Mouse (Mus musculus) midbrain, embryonic 15.5 days (tissue): ENCODE measurements around the gene Hist1h2bp. TPM values are rescaled to one million over a fixed set of nuclear protein-coding genes. Genes with fewer than 3 reads are reported as not detected.
"Not testable (repeated sequence)": the region's sequence is repeated elsewhere in the genome, so short reads cannot be mapped to it uniquely, and the experiment has no call there.

Experiments used
- ATAC-seq: fragments of 200-750 bp; cut with Nextera tagmentation; replicated peaks from 2 replicates; pipeline ENCODE4 v1.8.0; 2017; ENCODE audit warnings: moderate TSS enrichment
- H3K27ac ChIP-seq: fragments of 300-500 bp; sonication (generic); 2 replicates; pipeline ENCODE4 v1.5.1; 2015; ENCODE audit warnings: mild to moderate bottlenecking, inconsistent platforms
- H3K27me3 ChIP-seq: fragments of 300-500 bp; sonication (generic); replicated peaks from 2 replicates; pipeline ENCODE4 v1.6.1; 2015; ENCODE audit warnings: inconsistent platforms
- H3K36me3 ChIP-seq: fragments of 300-500 bp; sonication (generic); replicated peaks from 2 replicates; pipeline ENCODE4 v1.6.1; 2015; ENCODE audit warnings: inconsistent platforms
- H3K4me1 ChIP-seq: fragments of 300-500 bp; sonication (generic); 2 replicates; pipeline ENCODE4 v1.6.1; 2015; ENCODE audit warnings: inconsistent platforms
- H3K4me2 ChIP-seq: fragments of 300-500 bp; sonication (generic); 2 replicates; pipeline ENCODE4 v1.6.1; 2015; ENCODE audit warnings: inconsistent platforms, mild to moderate bottlenecking, moderate library complexity
- H3K4me3 ChIP-seq: fragments of 300-500 bp; sonication (generic); 2 replicates; pipeline ENCODE4 v1.5.1; 2015; ENCODE audit warnings: mild to moderate bottlenecking, inconsistent platforms
- H3K9ac ChIP-seq: fragments of 300-500 bp; sonication (generic); 2 replicates; pipeline ENCODE4 v1.6.1; 2015; ENCODE audit warnings: mild to moderate bottlenecking, inconsistent platforms
- H3K9me3 ChIP-seq: fragments of 300-500 bp; sonication (generic); 2 replicates; pipeline ENCODE4 v1.6.1; 2016; ENCODE audit warnings: inconsistent platforms
- WGBS: fragments of 180-500 bp; shearing (Covaris S2); methylation state at CpG from one replicate; pipeline ENCODE4 v1.1.7; 2015; ENCODE audit warnings: mixed read lengths; 5-methylcytosine and 5-hydroxymethylcytosine counted together
- polyA plus RNA-seq: library from polyadenylated mRNA; unstranded; fragments of >200 nt; fragmentation: Nextera tagmentation; extraction: Ambion mirVana; gene quantifications from 2 replicates; pipeline ENCODE4 v1.2.1, GENCODE M21; 2015

Gene Hist1h2bp
- polyA plus RNA-seq, 1 experiment from 2014 or later = 0.31 TPM

DNA sequence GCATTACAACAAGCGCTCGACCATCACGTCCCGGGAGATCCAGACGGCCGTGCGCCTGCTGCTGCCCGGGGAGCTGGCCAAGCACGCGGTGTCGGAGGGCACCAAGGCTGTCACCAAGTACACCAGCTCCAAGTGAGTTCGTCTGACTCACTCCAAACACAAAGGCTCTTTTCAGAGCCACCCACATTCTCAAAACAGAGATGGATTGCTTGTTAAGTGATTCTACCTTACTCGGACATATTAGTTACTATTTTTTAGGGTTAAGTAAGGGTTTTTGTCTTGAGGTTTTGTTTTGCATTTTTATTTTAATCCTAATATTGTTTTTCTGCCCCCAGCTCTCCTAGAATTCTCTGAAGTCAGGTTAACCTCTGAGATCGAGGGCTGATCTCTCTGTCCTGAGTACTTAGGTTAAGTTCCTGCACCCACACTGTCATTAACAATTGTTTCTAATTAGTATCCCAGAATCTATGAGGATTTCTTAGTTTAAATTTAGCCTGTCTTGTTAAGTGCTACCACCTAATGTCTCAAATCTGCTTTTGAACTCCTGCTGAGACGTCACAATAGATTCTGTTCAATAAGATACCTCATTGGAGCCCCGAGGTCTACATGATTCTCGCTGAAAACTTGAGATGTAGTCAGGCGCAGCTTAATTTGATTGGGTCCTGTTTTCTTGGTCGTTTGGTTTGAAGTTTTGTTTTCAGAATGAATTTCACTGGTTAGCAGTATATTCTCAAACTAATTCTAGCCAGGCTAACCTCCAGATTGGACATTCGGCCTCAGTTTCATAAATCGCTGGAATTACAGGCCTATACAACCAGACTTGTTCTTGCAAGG lies 716 bp downstream of the Hist1h2bp start:
- peak overlapping the region; percentile 69 for H3K4me2 ChIP-seq
- 0 out of 2 replicates have a peak, but pooled peaks cover 2% of the 10 kb centered on the region for H3K27me3 ChIP-seq
- peak overlapping the region; percentile 41 for H3K4me3 ChIP-seq
- no peak; the same call in 1 of the 2 replicates for ATAC-seq
- H3K4me1 ChIP-seq = peaks cover 21% of the 10 kb centered on the region
- H3K36me3 ChIP-seq = no peaks in the 10 kb centered on the region
- H3K9me3 ChIP-seq = no peaks in the 10 kb centered on the region
- 11% methylated on average over 14 of the region's 21 CpGs for WGBS
- H3K27ac ChIP-seq = peak overlapping the region; percentile 38; the same call in 1 of the 2 replicates
- 0 out of 2 replicates have a peak overlapping the region, but pooled peaks have one; percentile 2 for H3K9ac ChIP-seq

GRCm38 (mm10) chr13:21789925-21790324 lies 2.7 kb downstream of the Hist1h2bp start:
- no peaks in the 10 kb centered on the region for H3K9me3 ChIP-seq
- H3K4me2 ChIP-seq = no peak overlapping the region

DNA sequence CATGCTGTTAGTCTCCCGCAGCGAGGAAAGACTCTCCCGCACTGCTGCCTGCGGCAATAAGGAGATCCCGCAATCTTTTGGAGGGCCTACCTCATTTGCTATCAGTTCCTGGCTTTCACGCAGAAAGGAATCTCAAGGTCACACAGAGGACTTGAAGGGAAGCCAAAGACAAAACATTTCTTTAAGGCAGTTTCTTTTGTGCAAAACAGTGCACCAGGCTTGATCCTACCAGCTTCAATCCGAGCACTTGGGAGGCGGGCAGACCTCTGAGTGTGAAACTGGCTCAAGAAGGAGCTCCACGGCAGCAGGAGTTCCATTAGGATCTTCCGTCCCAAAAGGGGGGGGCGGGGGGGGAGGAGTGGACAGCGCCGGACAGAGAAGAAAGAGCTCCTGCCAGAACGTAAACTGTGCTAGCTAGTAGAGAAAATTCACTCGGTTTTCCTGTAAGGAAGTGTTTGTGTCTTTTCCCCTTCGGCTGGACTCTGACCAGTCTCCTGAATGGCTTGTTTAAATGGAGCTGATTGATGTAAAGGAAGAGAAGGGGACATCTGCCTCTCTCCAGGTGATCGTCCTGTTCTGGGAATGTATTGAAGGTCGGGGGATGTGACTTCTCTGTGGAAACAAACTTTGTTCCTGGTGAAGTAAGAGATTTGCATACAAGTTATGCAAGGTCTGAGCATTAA lies 3.5 kb downstream of the Hist1h2bp start:
- 6% methylated on average over 18 of the region's 18 CpGs for WGBS
- ATAC-seq = no peak
- peaks cover 15% of the 10 kb centered on the region for H3K4me1 ChIP-seq
- no peaks in the 10 kb centered on the region for H3K9me3 ChIP-seq
- H3K4me3 ChIP-seq = no peak overlapping the region
- H3K36me3 ChIP-seq = no peaks in the 10 kb centered on the region
- peak overlapping the region; percentile 28 for H3K4me2 ChIP-seq
- H3K27ac ChIP-seq = no peak overlapping the region
- 0 out of 2 replicates have a peak, but pooled peaks cover 2% of the 10 kb centered on the region for H3K27me3 ChIP-seq
- no peak overlapping the region for H3K9ac ChIP-seq

More at GRCm38 (mm10) chr13:21789925-21790324, 2.7 kb downstream of the Hist1h2bp start:
- H3K4me3 ChIP-seq = no peak overlapping the region
- H3K9ac ChIP-seq = no peak overlapping the region
- 0 out of 2 replicates have a peak, but pooled peaks cover 2% of the 10 kb centered on the region for H3K27me3 ChIP-seq
- no peaks in the 10 kb centered on the region for H3K36me3 ChIP-seq
- WGBS = 57% methylated on average over 6 of the region's 6 CpGs
- ATAC-seq = no peak
- peaks cover 15% of the 10 kb centered on the region for H3K4me1 ChIP-seq
- no peak overlapping the region for H3K27ac ChIP-seq

DNA sequence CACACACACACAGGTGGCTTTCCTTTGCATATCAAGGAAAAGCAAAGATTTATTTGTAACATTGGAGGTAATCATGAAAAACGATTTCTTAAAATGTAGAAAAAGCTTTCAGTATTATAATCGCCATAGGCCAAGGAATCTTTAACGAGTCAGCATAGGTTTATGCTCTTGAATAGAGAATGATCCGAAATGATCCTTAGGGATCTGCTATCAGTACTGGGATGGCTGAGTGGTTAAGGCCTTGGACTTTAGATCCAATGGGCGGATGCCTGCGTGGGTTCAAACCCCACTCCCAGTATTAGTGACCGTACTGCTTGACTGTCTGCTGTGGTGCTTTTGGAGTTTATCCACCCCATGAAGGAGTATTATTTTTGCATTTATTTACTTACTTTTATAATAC lies 8.3 kb downstream of the Hist1h2bp start:
- 0 out of 2 replicates have a peak, but pooled peaks cover 2% of the 10 kb centered on the region for H3K27me3 ChIP-seq
- WGBS = 91% methylated on average over 7 of the region's 7 CpGs
- no peak for ATAC-seq

DNA sequence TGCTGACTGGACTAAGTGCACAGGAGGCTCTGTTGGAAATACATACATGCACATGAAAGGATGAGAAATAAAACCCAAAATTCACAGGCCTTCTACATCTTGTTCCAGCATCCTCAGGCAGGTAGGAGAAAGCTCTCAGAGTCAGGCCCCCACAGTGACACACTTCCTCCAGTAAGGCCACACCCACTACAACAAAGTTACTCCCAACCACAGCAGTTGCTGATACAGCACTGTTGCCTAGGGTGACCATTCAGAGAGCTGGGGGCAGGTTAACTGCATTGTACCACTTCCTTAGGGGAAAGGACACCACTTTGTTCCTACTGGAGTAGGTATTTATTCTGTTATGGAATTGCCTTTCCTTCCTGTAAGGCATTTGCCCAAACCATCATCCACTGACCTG lies 9.9 kb downstream of the Hist1h2bp start:
- H3K27ac ChIP-seq, H3K9ac ChIP-seq, H3K36me3 ChIP-seq, ATAC-seq, H3K9me3 ChIP-seq, H3K4me1 ChIP-seq, H3K27me3 ChIP-seq, H3K4me2 ChIP-seq, H3K4me3 ChIP-seq: not testable (repeated sequence)

More for the DNA sequence above, 8.3 kb downstream of the Hist1h2bp start:
- H3K4me3 ChIP-seq = no peak overlapping the region
- H3K9me3 ChIP-seq = no peaks in the 10 kb centered on the region
- H3K4me2 ChIP-seq = no peak overlapping the region
- H3K9ac ChIP-seq = no peak overlapping the region
- no peaks in the 10 kb centered on the region for H3K36me3 ChIP-seq
- H3K27ac ChIP-seq = no peak overlapping the region
- no peaks in the 10 kb centered on the region; the same call in 1 of the 2 replicates for H3K4me1 ChIP-seq

DNA sequence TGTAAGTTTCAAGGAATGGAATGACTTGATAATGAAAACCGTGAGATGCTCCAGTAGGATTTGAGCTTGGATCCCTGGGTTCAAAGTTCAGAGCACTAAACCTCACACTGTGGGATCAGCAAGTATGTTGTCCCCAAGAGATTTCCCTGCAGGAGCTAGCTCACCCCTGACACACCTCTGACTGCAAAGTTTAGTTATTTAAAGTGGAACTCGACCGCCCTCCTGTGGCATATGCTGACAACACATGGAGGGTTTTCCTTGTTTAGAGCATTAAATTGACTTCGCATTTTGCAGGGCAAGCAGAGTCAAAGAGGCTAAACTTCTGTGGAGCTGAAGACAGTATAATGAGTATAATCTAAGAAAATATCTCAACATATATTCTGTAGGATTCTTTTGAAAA lies 15.8 kb downstream of the Hist1h2bp start:
- no CpG with 5 or more reads among the region's 4 CpGs for WGBS
- not testable (repeated sequence) for H3K4me2 ChIP-seq

DNA sequence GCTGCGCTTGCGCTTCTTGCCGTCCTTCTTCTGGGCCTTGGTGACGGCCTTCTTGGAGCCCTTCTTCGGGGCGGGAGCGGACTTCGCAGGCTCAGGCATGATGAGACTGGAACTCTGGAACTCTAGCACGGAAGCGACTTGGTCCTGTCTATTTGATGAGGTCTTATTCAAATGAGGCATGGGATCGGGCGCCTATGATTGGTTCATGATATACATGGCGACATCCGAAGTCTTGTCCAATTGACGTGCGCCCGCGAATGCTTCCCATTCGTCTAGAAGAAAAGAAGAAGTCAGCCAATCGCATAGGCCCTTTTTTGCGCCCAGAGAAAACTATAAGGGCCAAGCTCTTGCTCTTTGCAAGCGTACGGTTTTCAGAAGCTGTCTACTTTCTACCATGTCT lies 22.8 kb downstream of the Hist1h2bp start, which contains the start of the genes Hist1h2bq and Hist1h2ao:
Hist1h2bq (minus strand) TSS at position 125 of the 400 bp plus-strand sequence.
Hist1h2ao (plus strand) TSS at position 393 of the 400 bp plus-strand sequence.
- not testable (repeated sequence) for H3K36me3 ChIP-seq, H3K4me3 ChIP-seq, H3K4me1 ChIP-seq, H3K27ac ChIP-seq, H3K9ac ChIP-seq, H3K9me3 ChIP-seq, H3K27me3 ChIP-seq, H3K4me2 ChIP-seq
- whole genome bisulfite sequencing = no CpG with 5 or more reads among the region's 23 CpGs
- peak; percentile 98 for ATAC-seq

More for the DNA sequence above, 15.8 kb downstream of the Hist1h2bp start:
- not testable (repeated sequence) for H3K4me3 ChIP-seq, H3K4me1 ChIP-seq, H3K9me3 ChIP-seq, H3K9ac ChIP-seq, H3K27me3 ChIP-seq, H3K27ac ChIP-seq, H3K36me3 ChIP-seq
- peak; percentile 79 for ATAC-seq

DNA sequence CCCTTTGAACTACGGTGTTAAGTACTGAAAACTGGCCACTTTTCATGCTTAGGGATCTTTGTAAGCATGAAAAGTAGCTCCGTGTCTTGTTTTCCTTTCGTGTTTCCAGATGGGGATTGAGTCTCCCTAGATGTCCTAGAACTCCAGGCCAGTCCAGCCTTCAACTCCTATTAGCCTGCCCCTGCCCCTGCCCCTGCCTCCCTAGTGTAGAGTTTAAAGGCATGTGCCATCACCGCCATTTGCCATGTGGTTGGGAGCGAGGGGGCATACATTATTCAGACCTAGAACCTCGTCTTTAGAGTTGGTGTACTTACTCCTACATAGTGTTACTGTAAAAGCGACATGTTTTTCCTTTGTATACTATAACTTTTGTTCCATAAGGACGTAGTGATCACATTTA lies 23.8 kb downstream of the Hist1h2bp start:
- H3K36me3 ChIP-seq, H3K27me3 ChIP-seq, H3K9me3 ChIP-seq, H3K4me2 ChIP-seq, H3K27ac ChIP-seq, H3K4me1 ChIP-seq, H3K9ac ChIP-seq, H3K4me3 ChIP-seq: not testable (repeated sequence)
- peak; percentile 37 for ATAC-seq
- no CpG with 5 or more reads among the region's 8 CpGs for WGBS

DNA sequence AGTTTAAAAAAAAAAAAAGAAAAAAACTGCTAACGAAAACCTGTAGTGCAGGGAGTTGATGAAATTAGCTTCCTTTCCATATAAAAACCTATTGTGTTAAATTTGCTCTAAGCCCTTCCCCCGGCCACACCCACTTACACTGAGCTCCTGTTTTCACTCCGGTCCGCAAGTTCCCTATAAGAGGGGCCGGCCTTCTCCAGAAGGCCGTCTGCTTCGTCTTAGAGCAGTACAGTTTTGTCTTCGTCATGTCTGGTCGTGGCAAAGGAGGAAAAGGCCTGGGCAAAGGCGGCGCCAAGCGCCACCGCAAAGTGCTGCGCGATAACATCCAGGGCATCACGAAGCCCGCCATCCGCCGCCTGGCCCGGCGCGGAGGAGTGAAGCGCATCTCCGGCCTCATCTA lies 24.3 kb downstream of the Hist1h2bp start, which contains the start of gene Hist1h4m:
Hist1h4m (plus strand) TSS at position 208 of the 400 bp plus-strand sequence.
- not testable (repeated sequence) for H3K27me3 ChIP-seq, H3K27ac ChIP-seq, H3K9me3 ChIP-seq, H3K4me1 ChIP-seq, H3K9ac ChIP-seq, H3K36me3 ChIP-seq
- WGBS = no CpG with 5 or more reads among the region's 24 CpGs
- ATAC-seq = peak; percentile 65
- peak within 1 kb of the TSS; percentile 44 for H3K4me2 ChIP-seq
- H3K4me3 ChIP-seq = peak within 1 kb of the TSS; percentile 15; the same call in 1 of the 2 replicates

DNA sequence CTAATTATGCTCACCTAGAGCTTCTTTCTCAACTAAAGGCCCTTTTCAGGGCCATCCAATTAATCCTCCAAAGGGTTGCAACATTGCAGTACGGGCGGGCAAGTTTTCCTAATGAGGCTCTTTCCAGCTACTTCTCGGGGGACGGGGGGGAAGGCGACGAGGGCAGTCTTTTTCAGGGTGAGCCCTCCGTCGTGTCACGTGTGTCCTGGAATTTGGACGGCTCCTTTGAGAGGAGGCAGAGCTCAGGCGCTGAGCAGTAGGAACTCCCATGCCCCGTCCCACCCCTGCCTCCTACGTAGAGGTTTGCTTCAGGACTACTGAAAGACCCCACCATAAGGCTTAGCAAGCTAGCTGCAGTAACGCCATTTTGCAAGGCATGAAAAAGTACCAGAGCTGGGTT lies 24.8 kb downstream of the Hist1h2bp start:
- H3K27me3 ChIP-seq, H3K27ac ChIP-seq, H3K9me3 ChIP-seq, H3K36me3 ChIP-seq, H3K9ac ChIP-seq, H3K4me1 ChIP-seq: not testable (repeated sequence)
- ATAC-seq = peak; percentile 38; the same call in 1 of the 2 replicates
- H3K4me2 ChIP-seq = peak overlapping the region; percentile 44
- H3K4me3 ChIP-seq = peak overlapping the region; percentile 15; the same call in 1 of the 2 replicates
- WGBS = 0% methylated on average over 14 of the region's 14 CpGs

- H3K36me3 ChIP-seq, H3K27ac ChIP-seq, H3K4me3 ChIP-seq, H3K4me2 ChIP-seq, H3K4me1 ChIP-seq, H3K27me3 ChIP-seq, ATAC-seq, H3K9me3 ChIP-seq, H3K9ac ChIP-seq: not testable (repeated sequence)
- 61% methylated on average over 7 of the region's 16 CpGs for WGBS
These were observed 33.0 kb downstream of the Hist1h2bp start for GRCm38 (mm10) chr13:21820082-21820890.

GRCm38 (mm10) chr13:21828511-21828910 lies 41.2 kb downstream of the Hist1h2bp start:
- no peak for ATAC-seq
- no peaks in the 10 kb centered on the region for H3K36me3 ChIP-seq
- WGBS = 86% methylated on average over 3 of the region's 3 CpGs
- H3K27ac ChIP-seq = no peak overlapping the region
- no peak overlapping the region for H3K4me3 ChIP-seq
- no peak overlapping the region for H3K9ac ChIP-seq
- H3K4me1 ChIP-seq = no peaks in the 10 kb centered on the region
- no peaks in the 10 kb centered on the region for H3K9me3 ChIP-seq
- no peaks in the 10 kb centered on the region for H3K27me3 ChIP-seq
- H3K4me2 ChIP-seq = no peak overlapping the region
